Mouse (Mus musculus) testis, adult 2 months (tissue): ENCODE measurements around the gene Atl2.

Experiments
- CTCF ChIP-seq: fragments of 200-500 bp; IDR thresholded peaks from 2 replicates; pipeline ENCODE4 v1.5.1; 2012; ENCODE audit warnings: low read depth, mild to moderate bottlenecking, inconsistent platforms, low read length, moderate library complexity; ENCODE audit not compliant: control insufficient read depth, insufficient read depth, insufficient replicate concordance
- POLR2A ChIP-seq: fragments of 200-500 bp; IDR thresholded peaks from 2 replicates; pipeline ENCODE4 v1.6.1; 2012; ENCODE audit warnings: low read depth, mild to moderate bottlenecking, inconsistent platforms, low read length, moderate library complexity; ENCODE audit not compliant: control insufficient read depth

DNA sequence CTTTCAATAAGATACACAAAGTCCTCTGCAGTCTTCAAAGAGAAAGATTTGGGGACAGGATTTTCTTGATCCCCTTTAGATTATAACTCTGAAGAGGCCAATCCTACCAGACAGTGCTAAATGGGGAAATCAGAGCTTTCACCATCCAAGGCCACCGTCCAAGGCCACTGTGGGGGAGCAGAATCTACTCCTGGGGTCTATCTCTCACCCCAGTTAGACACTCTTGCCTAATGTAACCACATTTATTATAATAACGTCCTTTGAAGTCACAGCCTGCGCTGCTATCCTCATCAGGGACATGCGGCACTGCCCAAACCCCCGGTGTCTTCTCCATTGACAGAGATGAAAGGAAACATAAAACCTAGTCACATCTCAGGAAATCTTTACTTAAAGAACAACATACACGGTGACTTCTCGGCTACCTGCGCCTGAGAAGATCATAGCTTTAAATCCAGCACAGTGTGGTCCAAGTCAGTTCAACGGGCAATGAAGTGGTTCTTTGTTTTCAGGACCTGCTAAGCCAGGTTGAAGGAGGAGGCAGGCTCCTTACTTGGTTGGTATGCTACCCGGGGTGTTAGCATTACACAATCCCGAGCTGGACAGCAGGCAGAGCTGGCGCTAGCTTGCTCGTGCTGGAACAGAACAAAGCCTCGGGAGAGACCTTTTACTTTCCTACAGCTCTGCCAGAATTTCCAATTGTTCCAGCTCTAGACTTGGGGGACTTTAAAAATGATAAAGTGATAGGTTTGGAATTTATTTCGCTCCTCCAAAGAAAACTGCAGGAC lies 23.8 kb upstream of the Atl2 start:
- TF ChIP-seq CTCF = no peak
- TF ChIP-seq POLR2A = no peak
